ENCODE assay signal across 21 mouse cellular contexts in the genomic region with DNA sequence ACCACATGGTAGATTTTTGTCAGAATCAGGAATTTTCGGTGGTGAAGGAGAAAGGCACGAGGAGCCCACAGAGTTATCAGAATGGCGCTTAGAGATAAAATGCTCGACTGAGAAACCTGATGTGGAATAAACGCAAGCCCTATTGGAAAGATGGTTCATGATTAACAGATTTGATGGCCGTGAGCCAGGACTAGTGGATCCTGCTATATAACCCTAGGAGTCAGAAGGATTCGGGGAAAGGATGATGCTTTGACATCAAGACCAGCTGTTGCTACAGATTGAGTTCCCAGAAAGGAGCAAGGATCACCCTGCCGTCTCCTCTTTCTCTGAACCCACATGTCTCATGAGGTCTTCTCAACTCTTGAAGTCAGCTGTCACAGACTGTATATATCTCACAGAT.
DNase-seq lines count a peak whose midpoint lies in the region; ATAC-seq and TF ChIP-seq lines count a peak whose summit lies in the region.
"Had no signal": no experiment of that assay in that cellular context is flagged by ENCODE, and none has a peak within 500 bp of the region (broad histone marks: within the 10 kb centered on the region; RNA-seq: fewer than 3 reads in every experiment).

No protein-coding gene starts in this region.

- H3K27me3 ChIP-seq in kidney, adult 2 months (replicated peaks; ENCODE audit: control insufficient read depth, insufficient read depth, low read length): no peaks in the 10 kb centered on the region
- H3K27me3 ChIP-seq in liver, adult 2 months (ENCODE audit: control insufficient read depth, insufficient read depth, low read length): peaks cover 9% of the 10 kb centered on the region
- H3K27me3 ChIP-seq in intestine, embryonic 16.5 days (replicated peaks; ENCODE audit: control insufficient read depth, insufficient read depth, low read length): no peaks in the 10 kb centered on the region; the same call in 1 of the 2 replicates
- H3K27me3 ChIP-seq: embryonic facial prominence, embryonic 15.5 days; forebrain, embryonic 15.5 days had no signal

- no peaks in the 10 kb centered on the region for H3K79me2 ChIP-seq in liver, adult 2 months (ENCODE audit: control insufficient read depth, insufficient read depth, low read length)

- DNase-seq in kidney, adult 2 months: peak; percentile 70
- DNase-seq in kidney, adult 18-20 months: no peak
- peak; percentile 6 for DNase-seq in liver, adult 2 months (ENCODE audit: extremely low read depth, low read depth, low spot score)
- DNase-seq in liver: no peak
- peak; percentile 28 for DNase-seq in kidney, postnatal 10 days
- no peak for DNase-seq in heart, postnatal 10 days
- no peak for DNase-seq in gastrocnemius, postnatal 36 days
- DNase-seq: adrenal gland, postnatal 10 days; cerebellum, adult 11 months; cerebellum, adult 8-10 months; cerebellum, postnatal 14 days; embryo, embryonic 11 days; heart, adult 18-20 months had no signal

- ATAC-seq in intestine, embryonic 16.5 days: peak; percentile 40; the same call in 1 of the 2 replicates
- ATAC-seq: forebrain, embryonic 15.5 days had no signal

- H3K9ac ChIP-seq in liver, adult 2 months (ENCODE audit: low read depth, low read length): no peak overlapping the region
- H3K9ac ChIP-seq in intestine, embryonic 16.5 days (ENCODE audit: low read depth, low read length): no peak overlapping the region
- H3K9ac ChIP-seq: embryonic facial prominence, embryonic 15.5 days; forebrain, embryonic 15.5 days; heart, embryonic 15.5 days had no signal

- TF ChIP-seq CTCF in kidney, adult 2 months (conservative IDR thresholded peaks at IDR 0.05; ENCODE audit: insufficient read depth, insufficient read length, low read depth, low read length): no peak
- TF ChIP-seq CTCF in liver, adult 2 months (IDR thresholded peaks at IDR 0.05; ENCODE audit: low read depth, low read length): no peak

- H3K4me1 ChIP-seq in kidney, adult 2 months (ENCODE audit: control insufficient read depth, insufficient read depth, low read length): no peaks in the 10 kb centered on the region; the same call in 1 of the 2 replicates
- no peaks in the 10 kb centered on the region; the same call in 1 of the 2 replicates for H3K4me1 ChIP-seq in liver, adult 2 months (ENCODE audit: control insufficient read depth, insufficient read depth, low read length)
- no peaks in the 10 kb centered on the region for H3K4me1 ChIP-seq in intestine, embryonic 16.5 days (ENCODE audit: control insufficient read depth, insufficient read depth, low read length)
- H3K4me1 ChIP-seq: embryonic facial prominence, embryonic 15.5 days; forebrain, embryonic 10.5 days; forebrain, embryonic 15.5 days; heart, embryonic 15.5 days; hindbrain, embryonic 10.5 days had no signal

- no peaks in the 10 kb centered on the region for H3K9me3 ChIP-seq in intestine, embryonic 16.5 days (ENCODE audit: control insufficient read depth, low read length)
- H3K9me3 ChIP-seq: embryonic facial prominence, embryonic 15.5 days; forebrain, embryonic 15.5 days; heart, embryonic 15.5 days; hindbrain, embryonic 10.5 days had no signal

- no peak overlapping the region for H3K4me2 ChIP-seq in intestine, embryonic 16.5 days (ENCODE audit: low read depth, low read length)
- H3K4me2 ChIP-seq: embryonic facial prominence, embryonic 15.5 days; forebrain, embryonic 15.5 days; heart, embryonic 11.5 days; heart, embryonic 15.5 days had no signal

- no peak overlapping the region for H3K4me3 ChIP-seq in kidney, adult 2 months (ENCODE audit: insufficient read depth, low read depth, low read length)
- no peak overlapping the region for H3K4me3 ChIP-seq in liver, adult 2 months (ENCODE audit: insufficient read depth, low read depth, low read length)
- no peak overlapping the region for H3K4me3 ChIP-seq in intestine, embryonic 16.5 days (ENCODE audit: low read length)
- H3K4me3 ChIP-seq: embryonic facial prominence, embryonic 15.5 days; erythroblast, embryonic 14.5 days; forebrain, embryonic 10.5 days; forebrain, embryonic 15.5 days; heart, embryonic 15.5 days; hindbrain, embryonic 10.5 days had no signal

- intact Hi-C loops in heart, postnatal 10 days (cut with DNase I): no loop called here
- intact Hi-C loops in gastrocnemius, postnatal 36 days (cut with DNase I): no loop called here

- H3K27ac ChIP-seq in kidney, adult 2 months (ENCODE audit: insufficient read depth, low read depth, low read length): no peak overlapping the region
- H3K27ac ChIP-seq in liver, adult 2 months (replicated peaks; ENCODE audit: insufficient read depth, low read depth, low read length): no peak overlapping the region
- H3K27ac ChIP-seq in intestine, embryonic 16.5 days (ENCODE audit: low read length): no peak overlapping the region
- H3K27ac ChIP-seq: embryonic facial prominence, embryonic 15.5 days; forebrain, embryonic 10.5 days; forebrain, embryonic 15.5 days; heart, embryonic 15.5 days; hindbrain, embryonic 10.5 days had no signal

- no peaks in the 10 kb centered on the region for H3K36me3 ChIP-seq in kidney, adult 2 months (ENCODE audit: control insufficient read depth, insufficient read depth, low read length)
- H3K36me3 ChIP-seq in liver, adult 2 months (ENCODE audit: control insufficient read depth, insufficient read depth, low read length): no peaks in the 10 kb centered on the region
- H3K36me3 ChIP-seq in intestine, embryonic 16.5 days (ENCODE audit: control insufficient read depth, insufficient read depth, low read length): no peaks in the 10 kb centered on the region
- H3K36me3 ChIP-seq: embryonic facial prominence, embryonic 15.5 days; forebrain, embryonic 10.5 days; forebrain, embryonic 15.5 days; heart, embryonic 15.5 days; hindbrain, embryonic 10.5 days had no signal

- 42% methylated on average over 8 of the region's 8 CpGs for WGBS in kidney, adult 2 months
- WGBS in liver, adult 2 months: 27% methylated on average over 8 of the region's 8 CpGs
- WGBS in intestine, embryonic 16.5 days: 59% methylated on average over 8 of the region's 8 CpGs

- TF ChIP-seq POLR2A in kidney, adult 2 months (IDR thresholded peaks at IDR 0.05; ENCODE audit: low read depth, low read length): no peak
- TF ChIP-seq POLR2A in liver, adult 2 months (IDR thresholded peaks at IDR 0.05; ENCODE audit: extremely low read depth, insufficient read depth, low read length): no peak

Comparison
In these comparisons a context has a peak if more than half of its experiments do, and no peak if none do; other contexts are left out.
1. DNase-seq: peak in kidney, adult 2 months (single experiment), liver, adult 2 months (single experiment) and kidney, postnatal 10 days (single experiment); none in kidney, adult 18-20 months (single experiment), liver (single experiment), heart, postnatal 10 days (0 of 2) and gastrocnemius, postnatal 36 days (0 of 2).